Mouse (Mus musculus): ENCODE data around the gene Agpat2.

Gene Agpat2

DNA sequence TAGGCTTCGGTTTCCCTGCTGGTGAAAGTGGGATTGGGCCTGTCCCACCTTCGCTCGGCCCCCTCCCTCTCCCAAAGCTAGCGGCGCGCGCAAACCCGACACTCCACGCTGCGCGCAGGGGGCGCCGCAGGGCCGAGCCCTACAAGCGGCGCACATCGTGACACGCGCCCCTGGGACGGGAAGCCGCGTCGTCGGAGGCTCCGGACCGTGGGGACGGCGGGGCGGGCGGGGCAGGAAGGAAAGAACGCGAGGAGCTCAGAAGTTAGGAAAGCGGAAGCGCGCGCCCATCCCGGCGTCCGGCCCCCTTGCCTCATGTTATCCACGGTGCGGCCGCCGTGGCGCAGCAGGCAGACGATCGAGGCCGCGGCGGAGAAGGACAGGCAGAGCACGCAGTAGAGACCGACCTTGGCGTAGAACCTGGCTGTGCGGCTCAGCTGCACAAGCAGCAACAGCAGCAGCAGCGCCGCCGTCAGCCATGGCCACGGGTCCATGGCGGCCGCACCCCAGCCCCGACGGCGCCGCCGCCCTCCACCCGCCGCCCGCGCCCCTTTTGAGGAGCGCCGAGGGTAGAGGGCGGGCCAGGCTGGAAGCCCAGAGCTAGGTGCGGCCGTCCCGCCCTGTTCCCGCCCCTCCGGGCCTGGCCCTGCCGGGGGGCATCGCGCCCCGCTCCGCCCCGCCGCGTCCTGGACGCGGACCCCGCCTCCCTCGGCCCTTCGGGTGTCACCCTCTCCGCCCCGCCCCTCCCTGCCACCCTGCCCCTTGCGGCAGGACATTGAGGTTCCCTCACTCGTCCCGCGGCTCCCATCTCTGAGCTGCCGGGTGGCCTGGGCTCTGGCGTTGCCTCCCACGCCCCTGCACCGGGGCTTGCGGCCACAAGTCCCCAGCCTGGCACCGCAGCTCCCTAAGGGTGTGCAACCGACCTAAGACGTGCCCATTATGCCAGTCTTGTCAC is at the start of gene Agpat2:
Gene Agpat2, minus strand, starts transcription at position 698 of the 952 bp plus-strand sequence.
- DNase-seq = peak; percentile 33

DNA sequence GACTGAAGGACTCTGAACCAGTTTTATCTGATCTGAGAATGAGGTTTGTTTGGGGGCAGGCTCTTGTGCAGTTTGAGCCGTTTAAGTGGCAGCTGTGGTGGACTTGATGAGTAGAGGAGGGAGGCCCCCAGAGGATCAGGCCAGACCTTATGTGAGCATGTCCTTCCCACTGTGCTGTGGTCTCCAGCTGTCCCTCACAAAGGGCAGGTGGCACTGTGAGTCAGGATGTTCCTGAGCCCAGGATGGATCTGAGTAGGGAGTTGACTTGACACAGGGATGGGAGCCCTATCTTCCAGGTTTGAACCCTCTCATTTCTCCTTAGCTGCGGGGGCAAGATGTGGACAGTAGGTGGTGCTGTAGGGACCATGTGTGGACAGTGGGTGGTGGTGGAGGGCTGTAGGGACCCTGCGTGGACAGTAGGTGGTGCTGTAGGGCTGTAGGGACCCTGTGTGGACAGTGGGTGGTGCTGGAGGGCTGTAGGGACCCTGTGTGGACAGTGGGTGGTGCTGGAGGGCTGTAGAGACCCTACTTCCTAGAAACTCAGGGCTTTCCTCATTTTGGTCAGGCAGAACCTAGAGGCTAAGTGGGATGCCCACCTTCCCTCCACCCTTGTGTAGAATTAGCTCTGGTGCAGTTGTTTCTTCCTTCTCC is 42.6 kb upstream of the Agpat2 start:
- DNase-seq = peak; percentile 80

DNA sequence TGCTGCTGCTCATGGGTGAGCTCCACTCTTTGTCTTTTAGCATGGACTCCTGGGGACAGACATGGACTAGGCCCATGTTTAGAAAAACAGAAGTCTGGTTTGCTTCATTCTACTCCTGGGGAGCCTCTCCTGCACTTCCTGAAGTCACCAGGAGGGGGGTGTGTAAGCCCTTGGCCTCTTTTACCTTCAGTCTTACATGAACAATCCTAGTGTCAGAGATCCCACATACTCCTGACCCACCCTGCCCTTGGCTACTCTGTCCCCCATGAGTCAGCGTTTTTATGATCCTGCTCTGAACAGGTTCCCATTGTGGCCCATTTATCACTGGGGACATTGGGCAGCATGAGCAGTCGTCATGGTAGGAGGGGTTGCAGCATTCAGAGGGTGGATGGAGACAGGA is 39.7 kb upstream of the Agpat2 start:
- DNase-seq = no peak

DNA sequence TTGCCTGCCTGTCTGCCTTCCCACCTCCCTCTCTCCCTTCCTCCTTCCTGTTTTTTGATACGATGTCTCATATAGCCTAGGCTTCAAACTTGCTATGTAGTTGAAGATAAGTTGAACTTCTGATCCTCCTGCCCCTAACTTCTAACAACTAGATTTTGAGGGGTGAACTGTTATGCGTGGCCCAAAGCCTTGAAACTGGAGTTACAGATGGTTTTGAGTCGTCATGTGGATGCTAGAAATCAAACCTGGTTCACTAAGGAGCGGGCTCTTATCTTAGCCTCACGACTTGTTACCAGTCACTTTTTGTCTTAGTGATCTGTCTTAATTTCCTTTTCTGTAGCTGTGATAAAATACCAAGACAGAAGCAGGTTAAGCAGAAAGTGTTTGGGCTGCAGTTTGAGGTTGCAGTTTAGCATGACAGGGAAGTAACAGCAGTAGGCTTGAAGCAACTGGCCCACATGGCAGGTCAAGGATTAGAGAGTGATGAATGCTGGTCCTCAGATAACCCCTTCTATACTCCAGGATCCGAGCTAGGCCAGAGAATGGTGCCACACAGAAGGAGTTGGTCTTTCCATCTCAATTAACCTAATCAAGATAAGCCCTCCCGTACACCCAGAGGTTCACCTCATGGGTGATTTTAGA is 36.9 kb upstream of the Agpat2 start:
- DNase-seq = no peak

DNA sequence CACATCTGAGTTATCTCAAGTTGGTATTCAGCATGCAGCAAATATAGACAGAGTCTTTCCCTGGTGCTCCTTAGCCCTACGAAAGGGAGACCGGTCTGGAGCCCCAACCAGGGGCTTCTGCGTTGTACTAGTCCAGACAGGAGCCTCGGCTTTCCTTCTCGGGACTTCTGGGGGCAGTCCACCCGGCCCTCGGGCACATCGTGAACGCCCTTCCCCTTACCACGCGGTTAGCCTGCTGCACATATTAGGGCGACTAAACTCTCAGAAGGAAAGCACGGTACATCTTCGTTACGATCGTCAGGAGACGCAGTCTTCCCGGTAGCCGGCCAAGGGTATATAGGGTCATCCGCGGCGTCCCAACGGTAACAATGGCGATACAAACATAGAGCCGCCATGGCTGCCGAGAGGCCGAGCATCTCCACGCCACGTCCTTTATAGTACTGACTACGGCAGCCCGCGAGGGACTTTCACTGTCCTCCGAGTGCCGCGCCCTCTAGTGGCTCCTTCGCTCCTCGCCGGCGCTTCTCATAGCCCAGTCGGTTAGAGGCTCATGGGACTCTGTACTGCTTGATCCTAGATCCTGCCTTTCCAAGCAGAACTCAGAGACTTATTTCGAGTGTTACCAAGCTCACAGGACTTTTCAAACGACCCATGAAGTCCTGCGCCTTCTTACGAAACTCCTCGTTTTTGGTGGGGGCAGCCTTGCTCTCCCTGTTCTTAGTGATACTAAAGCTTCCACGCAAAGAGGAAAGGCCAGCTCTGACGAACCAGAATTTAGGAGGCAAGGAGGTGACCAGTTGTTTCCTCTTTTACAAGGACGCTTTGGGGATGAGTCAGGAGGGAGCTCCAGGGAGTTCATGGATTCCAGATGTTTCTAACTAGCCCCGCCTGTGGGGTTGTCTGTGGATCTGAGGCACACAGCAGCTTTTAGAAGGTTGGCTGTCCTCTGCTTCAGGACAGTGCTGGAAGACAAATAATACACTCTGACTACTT is 35.9 kb upstream of the Agpat2 start:
- peak; percentile 95 for DNase-seq

DNA sequence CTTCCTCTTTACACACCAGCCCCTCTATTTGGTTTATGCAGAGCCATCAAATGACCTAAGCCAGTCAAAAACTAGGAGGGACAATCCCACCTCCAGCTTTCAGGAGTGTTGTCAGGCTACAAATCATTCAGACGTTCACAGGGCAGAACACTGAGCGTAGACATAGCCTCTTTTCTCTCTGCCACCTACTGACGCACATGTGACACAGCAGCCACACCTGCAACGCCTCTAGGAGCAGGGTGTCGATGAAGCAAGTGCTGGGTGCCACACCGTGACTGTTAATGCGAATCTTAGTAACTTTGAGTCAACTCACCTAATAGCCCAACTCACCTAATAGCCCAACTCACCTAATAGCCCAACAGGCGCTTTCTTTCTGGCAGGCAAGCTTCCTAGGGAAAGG is 34.9 kb upstream of the Agpat2 start:
- no peak for DNase-seq

- no peak for DNase-seq
These were observed 34.4 kb upstream of the Agpat2 start for GRCm38 (mm10) chr2:26638572-26638971.

DNA sequence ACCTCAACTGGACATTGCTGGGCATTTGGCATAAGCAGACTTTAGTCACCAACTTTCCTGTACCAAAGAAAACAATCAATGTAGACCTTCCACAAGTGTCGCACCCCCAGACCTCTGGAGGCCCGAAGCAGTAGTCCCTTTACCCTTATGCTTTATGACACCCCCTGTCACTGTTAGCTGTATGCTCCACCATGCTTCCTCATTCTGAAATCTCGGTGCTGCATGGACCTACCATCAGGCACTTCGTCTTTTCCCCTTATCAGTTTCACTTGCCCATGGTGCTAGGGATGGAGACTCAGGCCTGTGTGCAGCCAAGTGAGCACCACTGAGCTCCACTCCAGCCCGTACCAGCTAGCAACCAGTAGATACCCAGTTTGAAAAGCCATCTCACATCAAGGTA is 33.8 kb upstream of the Agpat2 start:
- no peak for DNase-seq

GRCm38 (mm10) chr2:26637316-26637932 is 33.2 kb upstream of the Agpat2 start:
- DNase-seq = no peak

GRCm38 (mm10) chr2:26636325-26636635 is 32.1 kb upstream of the Agpat2 start:
- DNase-seq = no peak

DNA sequence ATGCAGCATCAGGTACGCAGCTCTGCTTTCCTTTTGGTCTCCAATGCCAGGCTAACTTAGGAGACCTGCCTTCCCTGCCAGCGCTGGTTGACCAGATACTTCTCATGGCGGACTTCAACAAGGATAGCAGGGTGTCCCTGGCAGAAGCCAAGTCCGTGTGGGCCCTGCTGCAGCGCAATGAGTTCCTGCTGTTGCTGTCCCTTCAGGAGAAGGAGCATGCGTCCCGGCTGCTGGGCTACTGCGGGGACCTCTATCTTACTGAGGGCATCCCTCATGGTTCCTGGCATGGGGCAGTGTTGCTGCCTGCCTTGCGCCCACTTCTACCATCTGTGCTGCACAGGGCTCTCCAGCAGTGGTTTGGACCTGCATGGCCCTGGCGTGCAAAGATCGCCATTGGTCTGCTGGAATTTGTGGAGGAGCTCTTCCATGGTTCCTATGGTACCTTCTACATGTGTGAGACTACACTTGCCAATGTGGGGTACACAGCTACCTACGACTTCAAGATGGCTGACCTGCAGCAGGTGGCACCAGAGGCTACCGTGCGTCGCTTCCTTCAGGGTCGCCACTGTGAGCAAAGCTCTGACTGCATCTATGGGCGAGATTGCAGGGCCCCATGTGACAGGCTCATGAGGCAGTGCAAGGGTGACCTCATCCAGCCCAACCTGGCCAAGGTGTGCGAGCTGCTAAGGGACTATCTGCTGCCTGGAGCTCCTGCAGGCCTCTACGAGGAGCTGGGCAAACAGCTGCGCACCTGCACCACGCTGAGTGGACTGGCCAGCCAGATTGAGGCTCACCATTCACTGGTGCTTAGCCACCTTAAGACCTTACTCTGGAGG is 31.5 kb upstream of the Agpat2 start:
- no peak for DNase-seq

DNA sequence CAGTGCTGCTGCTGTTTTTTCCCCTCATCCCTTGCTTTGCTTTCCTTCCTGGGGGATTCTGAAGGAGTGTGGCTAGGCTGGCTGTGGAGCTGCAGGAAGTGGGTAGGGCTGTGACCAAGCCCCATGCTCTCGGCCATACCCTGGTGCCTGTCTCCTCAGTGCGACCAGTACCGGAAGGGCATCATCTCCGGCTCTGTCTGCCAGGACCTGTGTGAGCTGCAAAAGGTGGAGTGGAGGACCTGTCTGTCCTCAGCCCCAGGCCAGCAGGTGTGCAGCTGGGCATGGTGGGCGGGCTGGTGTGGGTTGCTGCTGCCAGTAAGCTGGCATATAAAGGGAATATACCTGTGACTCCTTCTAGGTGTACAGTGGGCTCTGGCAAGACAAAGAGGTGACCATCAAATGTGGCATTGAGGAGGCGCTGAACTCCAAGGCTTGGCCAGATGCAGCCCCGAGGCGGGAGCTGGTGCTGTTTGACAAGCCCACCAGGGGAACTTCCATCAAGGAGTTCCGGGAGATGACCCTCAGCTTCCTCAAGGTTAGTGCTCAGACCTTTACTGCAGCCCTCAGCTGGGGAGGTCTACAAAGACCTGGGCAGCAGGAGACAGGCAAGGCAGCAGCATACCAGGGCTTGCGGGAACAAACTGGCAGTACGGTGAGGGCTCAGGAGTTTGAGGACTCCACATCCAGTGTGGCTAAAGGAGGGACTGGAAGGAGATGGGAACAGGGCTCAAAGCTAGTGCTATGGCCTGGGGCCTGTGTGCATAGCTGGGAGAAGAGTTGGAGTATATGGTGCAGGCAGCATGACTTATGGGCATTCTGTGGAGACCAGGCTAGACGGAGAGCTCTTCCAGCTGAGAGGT is 30.6 kb upstream of the Agpat2 start:
- no peak for DNase-seq

GRCm38 (mm10) chr2:26633953-26634530 is 29.8 kb upstream of the Agpat2 start:
- no peak for DNase-seq

- no peak for DNase-seq
These were observed 28.6 kb upstream of the Agpat2 start for GRCm38 (mm10) chr2:26632541-26633395.

DNA sequence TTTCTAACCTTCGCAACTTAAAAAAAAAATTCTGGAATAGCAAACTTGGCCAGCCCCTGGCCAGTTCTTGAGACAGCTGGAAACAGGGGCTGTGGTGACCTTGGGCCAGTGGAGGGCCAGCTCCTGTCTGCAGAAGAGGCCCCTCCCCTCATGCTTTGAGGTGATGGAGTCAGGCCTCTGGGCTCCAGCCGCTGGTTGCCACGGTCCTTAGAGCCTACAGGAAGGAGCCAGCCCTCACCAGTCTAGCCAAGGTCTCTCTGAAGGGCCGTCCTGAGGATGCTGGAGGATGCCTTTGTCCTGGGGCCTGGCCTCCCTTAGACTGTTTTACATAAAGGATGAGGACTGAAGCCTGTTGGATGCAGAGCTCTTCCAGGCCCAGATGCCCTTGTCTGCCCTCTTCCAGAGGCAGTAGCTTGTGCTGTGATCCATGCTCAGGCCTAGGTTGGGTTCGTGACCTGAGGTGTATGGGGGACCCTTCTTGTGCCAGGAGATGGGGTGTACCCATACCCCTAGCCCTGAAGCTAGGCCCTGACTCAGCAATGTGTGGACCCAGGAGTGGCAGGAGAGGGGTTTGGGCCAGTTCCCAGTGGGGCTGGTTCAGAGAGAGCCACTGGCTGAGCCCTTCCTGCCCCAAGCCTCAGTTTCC is 24.7 kb upstream of the Agpat2 start:
- no peak for DNase-seq

DNA sequence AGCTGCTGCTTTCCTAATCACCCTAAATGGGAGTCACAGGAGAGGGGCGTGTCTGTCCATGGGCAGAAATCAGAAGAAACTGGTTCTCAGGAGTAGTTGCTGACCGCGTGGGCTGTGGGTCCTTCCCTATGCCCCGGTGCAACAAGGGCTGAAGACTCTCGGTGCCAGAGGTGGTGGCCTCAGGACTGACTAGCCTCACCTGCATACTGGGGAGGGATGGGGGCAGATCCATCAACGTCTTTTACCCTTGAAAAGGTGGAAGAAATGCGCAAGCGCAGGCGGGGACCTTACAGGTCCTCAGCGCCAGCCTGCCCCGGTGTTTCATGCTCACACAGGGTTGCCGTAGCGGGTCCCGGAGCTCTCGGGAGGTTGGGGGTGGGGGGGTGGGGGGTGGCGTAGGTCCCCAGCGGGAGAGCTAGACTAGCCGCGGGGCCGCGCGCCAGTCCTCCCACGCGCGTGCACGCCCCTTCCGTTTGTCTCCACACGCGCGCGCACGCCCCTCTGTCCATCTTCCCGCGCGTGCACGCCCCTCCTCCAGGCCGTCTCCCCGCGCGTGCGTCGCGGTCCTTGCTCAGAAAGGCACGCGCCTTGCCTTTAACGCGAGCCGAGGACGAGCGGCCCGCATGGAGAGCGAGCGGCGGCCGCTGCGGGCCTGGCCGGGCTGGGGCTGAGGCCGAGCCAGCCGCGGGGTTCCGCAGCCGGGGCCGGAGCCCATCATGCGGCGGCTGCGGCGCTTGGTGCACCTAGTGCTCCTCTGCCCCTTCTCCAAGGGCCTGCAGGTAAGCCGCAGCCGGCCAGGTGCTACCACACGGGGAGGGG is 23.9 kb upstream of the Agpat2 start, which contains the start of gene Fam69b:
Gene Fam69b, plus strand, starts transcription at position 537 of the 819 bp plus-strand sequence.
- peak; percentile 90 for DNase-seq

GRCm38 (mm10) chr2:26626081-26626480 is 21.9 kb upstream of the Agpat2 start:
- no peak for DNase-seq

Data from layer of hippocampus, adult 9-11 months (tissue).